Mouse (Mus musculus): ENCODE data around the gene Pbx3.

Pbx3 gene

GRCm38 (mm10) chr2:34147036-34147435 is 225.9 kb downstream of the Pbx3 start:
- DNase-seq (ENCODE audit: low read depth, low spot score) = no peak

- no peak for DNase-seq (ENCODE audit: low read depth, low spot score)
Measured at GRCm38 (mm10) chr2:34146431-34146830, 226.5 kb downstream of the Pbx3 start.

- peak; percentile 93 for DNase-seq (ENCODE audit: low read depth, low spot score)
Measured at GRCm38 (mm10) chr2:34139470-34140158, 233.3 kb downstream of the Pbx3 start.

- DNase-seq (ENCODE audit: low read depth, low spot score) = no peak
Measured at GRCm38 (mm10) chr2:34135316-34135715, 237.6 kb downstream of the Pbx3 start.

GRCm38 (mm10) chr2:34132751-34133150 is 240.2 kb downstream of the Pbx3 start:
- DNase-seq (ENCODE audit: low read depth, low spot score) = no peak

DNA sequence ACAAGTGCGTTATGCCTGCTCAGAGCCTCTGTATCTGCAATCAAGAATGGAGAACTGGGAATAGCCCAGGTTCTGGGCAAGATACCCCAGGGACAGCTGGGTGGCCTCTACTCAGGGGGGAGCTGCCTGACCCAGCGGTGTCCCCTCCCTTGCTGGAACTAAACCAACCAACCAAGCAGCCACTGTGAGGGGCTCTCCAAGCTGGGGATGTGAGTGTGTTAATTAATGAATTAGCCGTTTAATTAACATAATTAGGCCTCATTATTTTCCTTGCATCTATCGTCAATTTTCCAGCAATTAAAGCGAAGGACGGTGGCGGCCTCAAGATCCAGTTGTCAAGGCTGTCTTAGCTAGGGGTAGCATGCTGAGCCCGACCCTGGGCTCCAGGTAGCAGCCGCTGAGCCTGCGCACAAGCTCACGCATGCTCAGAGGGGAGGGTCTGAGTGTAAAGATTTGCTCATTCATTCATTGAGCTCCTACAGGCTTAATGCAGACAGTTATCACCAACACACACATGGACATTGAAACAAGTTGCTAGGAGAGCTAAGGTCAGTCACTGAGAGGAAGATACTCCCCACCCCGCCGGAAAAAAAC is 243.2 kb downstream of the Pbx3 start:
- DNase-seq (ENCODE audit: low read depth, low spot score) = no peak

DNA sequence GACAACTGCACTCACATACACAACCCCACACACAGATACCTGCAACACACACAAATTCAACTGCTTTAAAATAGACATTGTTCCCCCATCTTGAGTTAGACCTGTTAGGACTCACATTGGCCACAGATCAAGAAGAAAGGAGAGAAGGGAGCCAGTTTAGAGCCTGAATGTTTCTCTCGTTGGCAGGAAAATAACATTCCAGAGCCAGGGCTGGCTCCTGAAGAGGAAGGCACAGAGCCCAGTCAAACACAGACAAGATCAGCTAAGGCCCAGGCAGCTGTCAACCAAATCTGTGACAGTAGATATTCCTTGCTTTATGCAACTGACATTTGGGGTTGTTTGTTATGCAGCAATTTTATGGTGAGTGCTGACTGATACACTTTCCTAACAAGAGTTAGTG is 245.1 kb downstream of the Pbx3 start:
- no peak for DNase-seq (ENCODE audit: low read depth, low spot score)

DNA sequence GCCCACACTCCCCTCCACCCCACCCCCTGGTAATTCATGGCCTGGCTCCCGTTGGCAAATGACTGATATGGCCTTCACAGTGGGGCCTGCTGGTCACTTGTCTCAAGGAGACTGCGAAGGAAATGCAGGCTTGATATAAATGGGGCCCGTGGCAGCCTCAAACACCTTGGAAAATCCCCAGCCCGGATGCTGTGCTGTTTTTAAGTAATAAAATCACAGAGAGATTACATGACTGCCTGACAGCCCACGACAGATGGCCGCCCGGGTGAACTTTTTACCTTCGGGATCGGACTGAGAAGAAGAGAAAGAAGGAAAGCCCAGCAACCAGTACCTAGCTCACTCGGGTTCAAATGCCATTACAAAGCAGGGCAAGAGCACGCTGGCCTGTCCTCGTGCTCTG is 249.0 kb downstream of the Pbx3 start:
- no peak for DNase-seq (ENCODE audit: low read depth, low spot score)
